In genomic region chr1:133059592-133059991, GRCm38 (mm10) we compare ENCODE assay signal across 18 mouse cellular contexts. TPM values are rescaled to one million over a fixed set of nuclear protein-coding genes. Genes with fewer than 3 reads are reported as not detected.
DNase-seq lines count a peak whose midpoint lies in the region; ATAC-seq and TF ChIP-seq lines count a peak whose summit lies in the region.
"Had no signal": no experiment of that assay in that cellular context is flagged by ENCODE, and none has a peak within 500 bp of the region (broad histone marks: within the 10 kb centered on the region; RNA-seq: fewer than 3 reads in every experiment).

No protein-coding gene starts in this region.

- peaks cover 12% of the 10 kb centered on the region; the same call in 1 of the 2 replicates for H3K36me3 ChIP-seq in limb, embryonic 10.5 days

- TF ChIP-seq CTCF in gastrocnemius, adult 2 months (IDR thresholded peaks at IDR 0.05), result no peak
- no peak for TF ChIP-seq CTCF in layer of hippocampus, adult 2 months (conservative IDR thresholded peaks at IDR 0.05)

- peaks cover 35% of the 10 kb centered on the region for H3K4me1 ChIP-seq in limb, embryonic 10.5 days

- no peaks in the 10 kb centered on the region for H3K27me3 ChIP-seq in limb, embryonic 10.5 days (ENCODE audit: low read depth, poor library complexity, severe bottlenecking)
- H3K27me3 ChIP-seq: CH12.LX; embryonic facial prominence, embryonic 13.5 days; hindbrain, embryonic 15.5 days; Patski had no signal

- ATAC-seq in common myeloid progenitor, adult 5-6 weeks (replicated peaks; ENCODE audit: low read depth, poor library complexity, severe bottlenecking), result 0 out of 2 replicates have a peak, but pooled peaks have one; percentile 17
- ATAC-seq: activated CD4-positive, CD25-positive, alpha-beta regulatory T cell, adult 4 months; forebrain, embryonic 14.5 days; intestine, embryonic 16.5 days; Patski had no signal

- H3K27ac ChIP-seq in gastrocnemius, adult 2 months, result peak overlapping the region; percentile 3
- H3K27ac ChIP-seq in layer of hippocampus, adult 2 months, result peak overlapping the region; percentile 23; the same call in 1 of the 2 replicates
- 0 out of 2 replicates have a peak overlapping the region, but pooled peaks have one; percentile 36 for H3K27ac ChIP-seq in limb, embryonic 10.5 days
- H3K27ac ChIP-seq: embryonic facial prominence, embryonic 13.5 days; hindbrain, embryonic 15.5 days had no signal

- no peak overlapping the region for H3K4me3 ChIP-seq in gastrocnemius, adult 2 months
- no peak overlapping the region for H3K4me3 ChIP-seq in layer of hippocampus, adult 2 months
- no peak overlapping the region for H3K4me3 ChIP-seq in limb, embryonic 10.5 days
- H3K4me3 ChIP-seq: embryonic facial prominence, embryonic 13.5 days; heart, adult 2 months; hindbrain, embryonic 15.5 days had no signal

- 20% methylated on average over 2 of the region's 2 CpGs for WGBS in limb, embryonic 10.5 days

- intact Hi-C loops in gastrocnemius, adult 2 months (cut with DNase I), result no loop called here

- H3K9me3 ChIP-seq in limb, embryonic 10.5 days (replicated peaks), result no peaks in the 10 kb centered on the region
- H3K9me3 ChIP-seq: embryonic facial prominence, embryonic 13.5 days; hindbrain, embryonic 15.5 days had no signal

- no peak for DNase-seq in gastrocnemius, adult 2 months
- no peak for DNase-seq in gastrocnemius, postnatal 25 days
- DNase-seq in layer of hippocampus, adult 2 months (ENCODE audit: low spot score in 2 of 2), result no peak
- no peak for DNase-seq in layer of hippocampus, adult 9-11 months
- no peak for DNase-seq in limb, embryonic 10.5 days (ENCODE audit: low spot score)
- DNase-seq in spleen, adult 12 weeks (ENCODE audit: low spot score), result no peak
- DNase-seq: adrenal gland, postnatal 14 days; cerebellum, adult 8-10 months; cerebellum, postnatal 25 days; heart, adult 2 months had no signal

RNA-seq across cellular contexts. Expression of gene Pik3c2b, which starts 14.1 kb away (rescaled TPM):
- 10 to 100 TPM in 1 of 2 experiments, 1 to 10 TPM in 1; 9.8 to 11.0 TPM for total RNA-seq in gastrocnemius, adult 2 months (2021)
- total RNA-seq in gastrocnemius, postnatal 25 days (2021), result 10 to 100 TPM; 10.8 to 12.0 TPM
- 10 to 100 TPM; 13.7 to 15.5 TPM for total RNA-seq in layer of hippocampus, adult 2 months (2021)
- total RNA-seq in common myeloid progenitor, adult 5-6 weeks (2017), result 1.5 and 2.6 TPM in 2 replicates
- 6.1 and 7.4 TPM in 2 replicates for polyA plus RNA-seq in limb, embryonic 10.5 days (2016; fragmentation: Nextera tagmentation; extraction: Ambion mirVana)

RNA-seq across cellular contexts. Expression of gene Mdm4, which starts 29.2 kb away (rescaled TPM):
- 10 to 100 TPM; 26.3 to 32.4 TPM for total RNA-seq in gastrocnemius, adult 2 months (2021)
- 10 to 100 TPM; 26.6 to 29.2 TPM for total RNA-seq in gastrocnemius, postnatal 25 days (2021)
- 100 to 1,000 TPM in 1 of 2 experiments, 10 to 100 TPM in 1; 80.8 to 101 TPM for total RNA-seq in layer of hippocampus, adult 2 months (2021)
- 104 and 113 TPM in 2 replicates for total RNA-seq in common myeloid progenitor, adult 5-6 weeks (2017)
- 35.0 and 43.4 TPM in 2 replicates for polyA plus RNA-seq in limb, embryonic 10.5 days (2016; fragmentation: Nextera tagmentation; extraction: Ambion mirVana)
